Comparison of ENCODE assay signal across 23 mouse cellular contexts in genomic region chr5:66942922-66943321, GRCm38 (mm10).
A peak's percentile ranks its signal among the peaks of the same experiment; 100 is the strongest.
DNase-seq lines count a peak whose midpoint lies in the region; ATAC-seq and TF ChIP-seq lines count a peak whose summit lies in the region.
"Had no signal": no experiment of that assay in that cellular context is flagged by ENCODE, and none has a peak within 500 bp of the region (broad histone marks: within the 10 kb centered on the region; RNA-seq: fewer than 3 reads in every experiment).

No protein-coding gene starts in this region.

- TF ChIP-seq POLR2A in kidney, adult 2 months (IDR thresholded peaks at IDR 0.05; ENCODE audit: low read depth, low read length): no peak

- H3K4me1 ChIP-seq in embryonic facial prominence, embryonic 15.5 days: peaks cover 21% of the 10 kb centered on the region
- H3K4me1 ChIP-seq in embryonic facial prominence, embryonic 10.5 days: peaks cover 19% of the 10 kb centered on the region
- H3K4me1 ChIP-seq in kidney, embryonic 15.5 days: peaks cover 16% of the 10 kb centered on the region
- peaks cover 1% of the 10 kb centered on the region; the same call in 1 of the 2 replicates for H3K4me1 ChIP-seq in kidney, adult 2 months (ENCODE audit: control insufficient read depth, insufficient read depth, low read length)
- peaks cover 37% of the 10 kb centered on the region for H3K4me1 ChIP-seq in limb, embryonic 12.5 days (replicated peaks)
- H3K4me1 ChIP-seq in limb, embryonic 10.5 days: peaks cover 22% of the 10 kb centered on the region
- peaks cover 22% of the 10 kb centered on the region for H3K4me1 ChIP-seq in limb, embryonic 15.5 days

- 89% methylated on average over 2 of the region's 2 CpGs for WGBS in embryonic facial prominence, embryonic 15.5 days
- 91% methylated on average over 2 of the region's 2 CpGs for WGBS in embryonic facial prominence, embryonic 10.5 days
- WGBS in kidney, embryonic 15.5 days: 86% methylated on average over 2 of the region's 2 CpGs
- 79% methylated on average over 2 of the region's 2 CpGs for WGBS in kidney, adult 2 months
- 86% methylated on average over 2 of the region's 2 CpGs for WGBS in limb, embryonic 12.5 days
- WGBS in limb, embryonic 10.5 days: 91% methylated on average over 2 of the region's 2 CpGs
- WGBS in limb, embryonic 15.5 days: 73% methylated on average over 2 of the region's 2 CpGs

- H3K27me3 ChIP-seq in embryonic facial prominence, embryonic 15.5 days: no peaks in the 10 kb centered on the region
- no peaks in the 10 kb centered on the region for H3K27me3 ChIP-seq in embryonic facial prominence, embryonic 10.5 days (replicated peaks; ENCODE audit: low read depth, poor library complexity, severe bottlenecking)
- H3K27me3 ChIP-seq in kidney, embryonic 15.5 days: no peaks in the 10 kb centered on the region
- no peaks in the 10 kb centered on the region for H3K27me3 ChIP-seq in kidney, adult 2 months (replicated peaks; ENCODE audit: control insufficient read depth, insufficient read depth, low read length)
- H3K27me3 ChIP-seq in limb, embryonic 12.5 days: no peaks in the 10 kb centered on the region
- no peaks in the 10 kb centered on the region for H3K27me3 ChIP-seq in limb, embryonic 10.5 days (ENCODE audit: low read depth, poor library complexity, severe bottlenecking)
- H3K27me3 ChIP-seq in limb, embryonic 15.5 days: no peaks in the 10 kb centered on the region
- H3K27me3 ChIP-seq: embryonic facial prominence, embryonic 12.5 days; forebrain, embryonic 13.5 days; forebrain, embryonic 15.5 days had no signal

- H3K27ac ChIP-seq in embryonic facial prominence, embryonic 15.5 days (replicated peaks): 0 out of 2 replicates have a peak overlapping the region, but pooled peaks have one; percentile 34
- no peak overlapping the region for H3K27ac ChIP-seq in embryonic facial prominence, embryonic 10.5 days (replicated peaks)
- 0 out of 2 replicates have a peak overlapping the region, but pooled peaks have one; percentile 22 for H3K27ac ChIP-seq in kidney, embryonic 15.5 days
- H3K27ac ChIP-seq in kidney, adult 2 months (ENCODE audit: insufficient read depth, low read depth, low read length): no peak overlapping the region
- H3K27ac ChIP-seq in limb, embryonic 12.5 days: peak overlapping the region; percentile 64
- no peak overlapping the region for H3K27ac ChIP-seq in limb, embryonic 10.5 days
- H3K27ac ChIP-seq in limb, embryonic 15.5 days: peak overlapping the region; percentile 34; the same call in 1 of the 2 replicates
- H3K27ac ChIP-seq: forebrain, embryonic 10.5 days; forebrain, embryonic 13.5 days had no signal

- ATAC-seq in embryonic facial prominence, embryonic 15.5 days (ENCODE audit: insufficient number of reproducible peaks, low FRiP score, low TSS enrichment, low read depth): no peak
- ATAC-seq in kidney, embryonic 15.5 days (replicated peaks; ENCODE audit: low FRiP score): no peak
- ATAC-seq in limb, embryonic 12.5 days (ENCODE audit: insufficient number of reproducible peaks, insufficient read depth, low FRiP score, low TSS enrichment, low read depth): no peak
- ATAC-seq in limb, embryonic 15.5 days (ENCODE audit: insufficient number of reproducible peaks, low FRiP score, low TSS enrichment, low read depth): no peak
- ATAC-seq: CD4-positive, CD25-positive, alpha-beta regulatory T cell, adult 4 months; forebrain, embryonic 13.5 days; forebrain, embryonic 15.5 days had no signal

- H3K36me3 ChIP-seq in embryonic facial prominence, embryonic 15.5 days: no peaks in the 10 kb centered on the region
- no peaks in the 10 kb centered on the region for H3K36me3 ChIP-seq in embryonic facial prominence, embryonic 10.5 days (replicated peaks)
- H3K36me3 ChIP-seq in kidney, embryonic 15.5 days: no peaks in the 10 kb centered on the region
- no peaks in the 10 kb centered on the region for H3K36me3 ChIP-seq in kidney, adult 2 months (ENCODE audit: control insufficient read depth, insufficient read depth, low read length)
- no peaks in the 10 kb centered on the region for H3K36me3 ChIP-seq in limb, embryonic 12.5 days
- H3K36me3 ChIP-seq in limb, embryonic 10.5 days: no peaks in the 10 kb centered on the region
- H3K36me3 ChIP-seq in limb, embryonic 15.5 days: no peaks in the 10 kb centered on the region
- H3K36me3 ChIP-seq: embryonic facial prominence, embryonic 12.5 days; forebrain, embryonic 10.5 days; forebrain, embryonic 15.5 days had no signal

- no peak overlapping the region for H3K4me2 ChIP-seq in embryonic facial prominence, embryonic 15.5 days (replicated peaks)
- no peak overlapping the region for H3K4me2 ChIP-seq in kidney, embryonic 15.5 days
- no peak overlapping the region for H3K4me2 ChIP-seq in limb, embryonic 12.5 days
- no peak overlapping the region for H3K4me2 ChIP-seq in limb, embryonic 15.5 days
- H3K4me2 ChIP-seq: embryonic facial prominence, embryonic 12.5 days; forebrain, embryonic 13.5 days; forebrain, embryonic 15.5 days had no signal

- H3K9ac ChIP-seq in embryonic facial prominence, embryonic 15.5 days: no peak overlapping the region
- no peak overlapping the region for H3K9ac ChIP-seq in kidney, embryonic 15.5 days
- H3K9ac ChIP-seq in limb, embryonic 12.5 days (replicated peaks): no peak overlapping the region
- no peak overlapping the region for H3K9ac ChIP-seq in limb, embryonic 15.5 days
- H3K9ac ChIP-seq: embryonic facial prominence, embryonic 12.5 days; forebrain, embryonic 13.5 days; forebrain, embryonic 15.5 days had no signal

- no peak overlapping the region for H3K4me3 ChIP-seq in embryonic facial prominence, embryonic 15.5 days (replicated peaks)
- no peak overlapping the region for H3K4me3 ChIP-seq in embryonic facial prominence, embryonic 10.5 days
- no peak overlapping the region for H3K4me3 ChIP-seq in kidney, embryonic 15.5 days (replicated peaks)
- no peak overlapping the region for H3K4me3 ChIP-seq in kidney, adult 2 months (ENCODE audit: insufficient read depth, low read depth, low read length)
- no peak overlapping the region for H3K4me3 ChIP-seq in limb, embryonic 12.5 days (replicated peaks)
- no peak overlapping the region for H3K4me3 ChIP-seq in limb, embryonic 10.5 days
- H3K4me3 ChIP-seq in limb, embryonic 15.5 days: no peak overlapping the region
- H3K4me3 ChIP-seq: embryonic facial prominence, embryonic 12.5 days; erythroblast, embryonic 14.5 days; forebrain, embryonic 10.5 days; forebrain, embryonic 13.5 days; forebrain, embryonic 15.5 days had no signal

- DNase-seq in embryonic facial prominence, embryonic 10.5 days (ENCODE audit: low spot score): no peak
- DNase-seq in kidney, adult 2 months: no peak
- no peak for DNase-seq in limb, embryonic 10.5 days (ENCODE audit: low spot score)
- DNase-seq in layer of hippocampus, adult 18-20 months (ENCODE audit: low spot score in 2 of 2): no peak
- DNase-seq: adrenal gland, adult 2 months; adrenal gland, postnatal 10 days; adrenal gland, postnatal 25 days; B cell, adult 2 months; cerebellum, adult 11 months; cerebellum, adult 8-10 months; cerebellum, adult 9-11 months; cerebellum, postnatal 36 days; embryo, embryonic 11 days had no signal

- H3K9me3 ChIP-seq in embryonic facial prominence, embryonic 15.5 days (replicated peaks): no peaks in the 10 kb centered on the region
- H3K9me3 ChIP-seq in embryonic facial prominence, embryonic 10.5 days: no peaks in the 10 kb centered on the region
- H3K9me3 ChIP-seq in kidney, embryonic 15.5 days (replicated peaks): no peaks in the 10 kb centered on the region
- no peaks in the 10 kb centered on the region for H3K9me3 ChIP-seq in limb, embryonic 12.5 days
- no peaks in the 10 kb centered on the region for H3K9me3 ChIP-seq in limb, embryonic 10.5 days (replicated peaks)
- no peaks in the 10 kb centered on the region for H3K9me3 ChIP-seq in limb, embryonic 15.5 days
- H3K9me3 ChIP-seq: embryonic facial prominence, embryonic 12.5 days; forebrain, embryonic 10.5 days; forebrain, embryonic 13.5 days; forebrain, embryonic 15.5 days had no signal

- TF ChIP-seq CTCF in kidney, adult 2 months (conservative IDR thresholded peaks at IDR 0.05; ENCODE audit: insufficient read depth, insufficient read length, low read depth, low read length): no peak

Comparison
In these comparisons a context has a peak if more than half of its experiments do, and no peak if none do; other contexts are left out.
1. H3K27ac ChIP-seq: peak in embryonic facial prominence, embryonic 15.5 days (single experiment), kidney, embryonic 15.5 days (single experiment), limb, embryonic 12.5 days (single experiment) and limb, embryonic 15.5 days (single experiment); none in embryonic facial prominence, embryonic 10.5 days (single experiment), kidney, adult 2 months (single experiment) and limb, embryonic 10.5 days (single experiment).